Mouse (Mus musculus): ENCODE measurements at regions not wholly inside any gene's neighbourhood (a gene's known extent, or its start where the extent isn't known, plus 50 kb on each side); places are given as distances from the start of the nearest gene placed in this dataset.

DNA sequence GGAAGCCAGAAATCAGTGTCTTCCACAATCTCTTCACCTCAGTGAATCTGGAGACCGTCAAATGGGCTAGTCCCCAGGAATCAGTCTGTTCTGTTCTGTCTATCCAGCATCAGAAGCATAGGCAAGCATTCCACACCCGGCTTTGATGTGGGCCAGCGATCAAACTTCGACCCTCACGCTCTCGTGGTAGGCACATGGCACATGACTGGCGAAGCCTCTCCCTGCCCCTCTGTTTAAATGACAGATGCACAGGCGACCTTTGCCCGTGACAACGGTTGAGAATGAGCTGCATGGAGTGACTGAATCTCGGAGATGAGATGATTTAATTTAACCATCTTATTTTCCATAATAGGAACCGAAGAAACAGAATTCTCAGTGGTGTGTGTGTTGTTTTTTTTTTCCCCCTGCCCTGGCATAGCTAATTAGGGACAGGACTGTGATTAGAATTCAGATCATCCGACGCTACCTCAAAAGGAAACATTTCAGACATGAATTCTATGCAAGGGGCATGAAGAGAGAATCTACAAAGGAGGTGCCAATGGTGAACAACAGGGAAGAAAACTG lies 53.9 kb upstream of the Foxn3 start:
- no peak for ATAC-seq (ENCODE audit: extremely low read depth, insufficient number of reproducible peaks, low FRiP score, poor library complexity, severe bottlenecking)

DNA sequence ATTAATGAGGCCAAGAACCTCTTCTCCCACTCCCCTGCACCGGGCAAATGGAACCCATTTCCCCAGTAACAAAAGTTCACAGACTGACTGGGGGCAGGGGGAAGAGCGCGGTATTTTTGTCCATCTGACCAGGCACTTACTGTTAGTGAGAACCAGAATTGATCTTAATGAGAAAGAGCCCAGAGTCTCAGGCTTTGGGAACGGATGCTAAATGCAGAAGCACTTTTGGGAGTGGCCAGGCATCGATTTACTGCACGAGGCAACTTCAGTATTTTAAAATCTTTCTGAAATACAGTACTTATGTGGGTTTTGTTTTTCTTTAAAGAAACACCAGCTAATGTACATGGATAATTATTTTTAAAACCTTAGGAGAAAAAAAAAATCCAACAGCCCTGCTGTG lies 51.0 kb upstream of the Foxn3 start:
- no peak for ATAC-seq (ENCODE audit: extremely low read depth, insufficient number of reproducible peaks, low FRiP score, poor library complexity, severe bottlenecking)

Measured in neutrophil, adult 5-6 weeks (primary cell).